Mouse (Mus musculus) MEL (cell line): ENCODE results near the gene Slc35f6. TPM values are rescaled to one million over a fixed set of nuclear protein-coding genes. Genes with fewer than 3 reads are reported as not detected.

Source experiments
- DNase-seq: peaks from one replicate; pipeline ENCODE4 v3.0.0; 2011; ENCODE audit warnings: low read depth, low spot score
- H3K27ac ChIP-seq: 2 replicates; pipeline ENCODE4 v1.5.1; 2012; ENCODE audit warnings: low read depth, mild to moderate bottlenecking, control low read depth, low read length, moderate library complexity; ENCODE audit not compliant: control insufficient read depth
- H3K27me3 ChIP-seq, 2 experiments: fragments of 150-350 bp in 1 of 2; sonication (generic) in 1 of 2; 2 replicates each; pipeline ENCODE4 v1.6.1; 2012; ENCODE audit warnings: low read length in 2 of 2, mild to moderate bottlenecking in 2 of 2, improper control_type of control experiment in 1 of 2, moderate library complexity in 1 of 2; ENCODE audit not compliant: insufficient read depth in 2 of 2, control insufficient read depth in 1 of 2
- H3K36me3 ChIP-seq, 2 experiments: 2 replicates each; pipeline ENCODE4 v1.6.1; 2012 to 2014; ENCODE audit warnings: low read length in 2 of 2, improper control_type of control experiment in 1 of 2, inconsistent platforms in 1 of 2, mild to moderate bottlenecking in 1 of 2; ENCODE audit not compliant: insufficient read depth in 2 of 2, control insufficient read depth in 1 of 2
- H3K4me1 ChIP-seq, 2 experiments: fragments of 150-350 bp in 1 of 2; sonication (generic) in 1 of 2; 2 replicates each; pipeline ENCODE4 v1.6.1; 2012; ENCODE audit warnings: low read length in 2 of 2, improper control_type of control experiment in 1 of 2, mild to moderate bottlenecking in 1 of 2; ENCODE audit not compliant: insufficient read depth in 2 of 2, control insufficient read depth in 1 of 2
- H3K4me3 ChIP-seq, 2 experiments: fragments of 150-350 bp in 1 of 2; sonication (generic) in 1 of 2; 2 replicates each; pipeline ENCODE4 v1.5.1; 2012; ENCODE audit warnings: low read depth in 2 of 2, low read length in 2 of 2, mild to moderate bottlenecking in 2 of 2, moderate library complexity in 2 of 2, control low read depth in 1 of 2, improper control_type of control experiment in 1 of 2; ENCODE audit not compliant: control insufficient read depth in 1 of 2, insufficient read depth in 1 of 2
- H3K79me2 ChIP-seq: 2 replicates; pipeline ENCODE4 v1.6.1; 2012; ENCODE audit warnings: mild to moderate bottlenecking, low read length, moderate library complexity; ENCODE audit not compliant: control insufficient read depth, poor library complexity, insufficient read depth
- H3K9ac ChIP-seq: 2 replicates; pipeline ENCODE4 v1.6.1; 2012; ENCODE audit warnings: low read depth, mild to moderate bottlenecking, control low read depth, low read length, moderate library complexity; ENCODE audit not compliant: control insufficient read depth, poor library complexity, severe bottlenecking
- H3K9me3 ChIP-seq: fragments of 150-350 bp; sonication (generic); replicated peaks from 2 replicates; pipeline ENCODE4 v1.6.1; 2012; ENCODE audit warnings: mild to moderate bottlenecking, low read length, improper control_type of control experiment, moderate library complexity; ENCODE audit not compliant: insufficient read depth
- BHLHE40 ChIP-seq: IDR thresholded peaks from 2 replicates; pipeline ENCODE4 v1.6.1; 2012; ENCODE audit warnings: low read depth, mild to moderate bottlenecking, inconsistent platforms, low read length, improper control_type of control experiment, borderline replicate concordance
- E2F4 ChIP-seq: IDR thresholded peaks from 2 replicates; pipeline ENCODE4 v1.6.1; 2011; ENCODE audit warnings: low read depth, low read length, improper control_type of control experiment, borderline replicate concordance
- ELF1 ChIP-seq: IDR thresholded peaks from 2 replicates; pipeline ENCODE4 v1.6.1; 2014; ENCODE audit warnings: low read depth, mild to moderate bottlenecking, inconsistent platforms, low read length, improper control_type of control experiment, moderate library complexity
- GATA1 ChIP-seq: IDR thresholded peaks from 2 replicates; pipeline ENCODE4 v1.6.1; 2011; ENCODE audit warnings: low read depth, low read length, improper control_type of control experiment
- JUND ChIP-seq: IDR thresholded peaks from 2 replicates; pipeline ENCODE4 v1.6.1; 2011; ENCODE audit warnings: low read depth, mild to moderate bottlenecking, improper control_type of control experiment, low read length
- KAT2A ChIP-seq: conservative IDR thresholded peaks from 2 replicates; pipeline ENCODE4 v1.6.1; 2012; ENCODE audit warnings: low read depth, low read length, improper control_type of control experiment, inconsistent platforms
- MAFK ChIP-seq: IDR thresholded peaks from 2 replicates; pipeline ENCODE4 v1.6.1; 2011; ENCODE audit warnings: low read depth, mild to moderate bottlenecking, low read length, improper control_type of control experiment, borderline replicate concordance
- MAZ ChIP-seq: IDR thresholded peaks from 2 replicates; pipeline ENCODE4 v1.6.1; 2012; ENCODE audit warnings: low read depth, mild to moderate bottlenecking, inconsistent platforms, low read length, improper control_type of control experiment
- MEF2A ChIP-seq: IDR thresholded peaks from 2 replicates; pipeline ENCODE4 v1.6.1; 2014; ENCODE audit warnings: low read depth, mild to moderate bottlenecking, inconsistent platforms, low read length, improper control_type of control experiment; ENCODE audit not compliant: poor library complexity, insufficient replicate concordance, severe bottlenecking; ENCODE audit errors: extremely low read depth
- MXI1 ChIP-seq: IDR thresholded peaks from 2 replicates; pipeline ENCODE4 v1.6.1; 2011; ENCODE audit warnings: mild to moderate bottlenecking, low read depth, low read length, improper control_type of control experiment
- NELFE ChIP-seq: IDR thresholded peaks from 2 replicates; pipeline ENCODE4 v1.6.1; 2011; ENCODE audit warnings: low read depth, low read length, improper control_type of control experiment
- NRF1 ChIP-seq: IDR thresholded peaks from 2 replicates; pipeline ENCODE4 v1.6.1; 2014; ENCODE audit warnings: low read depth, mild to moderate bottlenecking, inconsistent platforms, low read length, improper control_type of control experiment, moderate library complexity; ENCODE audit not compliant: poor library complexity, insufficient read depth, severe bottlenecking
- RCOR1 ChIP-seq: IDR thresholded peaks from 2 replicates; pipeline ENCODE4 v1.6.1; 2012; ENCODE audit warnings: low read depth, mild to moderate bottlenecking, inconsistent platforms, low read length, improper control_type of control experiment
- SMC3 ChIP-seq: IDR thresholded peaks from 2 replicates; pipeline ENCODE4 v1.6.1; 2011; ENCODE audit warnings: low read depth, low read length, improper control_type of control experiment
- TAL1 ChIP-seq: IDR thresholded peaks from 2 replicates; pipeline ENCODE4 v1.6.1; 2012; ENCODE audit warnings: mild to moderate bottlenecking, inconsistent platforms, low read length, moderate library complexity, mixed read lengths
- TCF12 ChIP-seq: IDR thresholded peaks from 2 replicates; pipeline ENCODE4 v1.6.1; 2014; ENCODE audit warnings: low read depth, mild to moderate bottlenecking, inconsistent platforms, low read length, improper control_type of control experiment, moderate library complexity
- UBTF ChIP-seq: IDR thresholded peaks from 2 replicates; pipeline ENCODE4 v1.6.1; 2012; ENCODE audit warnings: low read depth, mild to moderate bottlenecking, inconsistent platforms, low read length, improper control_type of control experiment, moderate library complexity, borderline replicate concordance; ENCODE audit not compliant: insufficient read depth
- ZC3H11A ChIP-seq: IDR thresholded peaks from 2 replicates; pipeline ENCODE4 v1.6.1; 2012; ENCODE audit warnings: low read depth, mild to moderate bottlenecking, inconsistent platforms, low read length, improper control_type of control experiment
- ZKSCAN1 ChIP-seq: IDR thresholded peaks from 2 replicates; pipeline ENCODE4 v1.6.1; 2012; ENCODE audit warnings: low read depth, mild to moderate bottlenecking, inconsistent platforms, low read length, improper control_type of control experiment, moderate library complexity
- polyA plus RNA-seq, 2 experiments: library from polyadenylated mRNA; stranded (reverse) in 1 of 2; unstranded in 1 of 2; fragments of >175 nt in 1 of 2; fragments of >200 nt in 1 of 2; gene quantifications; 2 replicates each; pipeline versions ENCODE4 v1.2.1 to v1.2.4; 2012; ENCODE audit warnings: low replicate concordance in 2 of 2, low read depth in 1 of 2; ENCODE audit not compliant: insufficient read length in 2 of 2, insufficient read depth in 1 of 2, missing spikeins in 1 of 2
- total RNA-seq: library from RNA; depleted of rRNA; stranded (reverse); fragments of 300-350 nt; gene quantifications from 2 replicates; pipeline ENCODE4 v1.2.3, GENCODE M21; 2012

Gene Slc35f6
- total and polyA plus RNA-seq, 3 experiments: 18.0 to 32.4 TPM; not detected in 1

GRCm38 (mm10) chr5:30622177-30622840, 25.4 kb upstream of the Slc35f6 start:
- no peaks in the 10 kb centered on the region for H3K9me3 ChIP-seq
- no peak overlapping the region for H3K27ac ChIP-seq
- H3K4me1 ChIP-seq: peaks cover 0 to 8% of the 10 kb centered on the region in 2 experiments; a peak in 1 of 4 replicates
- TF ChIP-seq NELFE (no peak), TCF12 (no peak), ELF1 (no peak), UBTF (no peak), NRF1 (no peak), GATA1 (no peak), SMC3 (no peak), JUND (no peak)
- TF ChIP-seq, all 39 proteins: peak for 0
- no peak for DNase-seq
- no peak overlapping the region for H3K9ac ChIP-seq
- H3K27me3 ChIP-seq: no peaks in the 10 kb centered on the region; a peak in 2 of 4 replicates
- H3K79me2 ChIP-seq: no peaks in the 10 kb centered on the region
- no peak overlapping the region for H3K4me3 ChIP-seq
- no peaks in the 10 kb centered on the region for H3K36me3 ChIP-seq

DNA sequence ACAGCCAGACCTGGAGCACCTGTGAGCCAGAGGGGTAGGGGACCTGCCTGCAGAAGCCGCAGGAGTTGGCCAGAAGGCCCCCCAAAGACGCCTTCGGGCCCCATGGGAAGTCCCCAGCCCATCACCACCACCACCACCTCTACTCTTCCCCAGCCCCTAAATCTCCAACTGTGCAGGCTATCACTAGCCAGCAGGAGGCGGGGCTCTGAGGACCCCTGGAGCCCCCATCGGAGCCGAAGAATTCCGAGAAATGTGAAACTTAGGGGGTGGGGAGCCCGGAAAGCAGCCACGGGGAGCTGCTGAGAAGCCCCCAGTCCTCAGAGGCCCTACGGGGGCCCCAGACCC, 24.9 kb upstream of the Slc35f6 start:
- Histone ChIP-seq H3K4me1 (peaks cover 0 to 8% of the 10 kb centered on the region in 2 experiments; a peak in 1 of 4 replicates), H3K9me3 (no peaks in the 10 kb centered on the region), H3K9ac (no peak overlapping the region), H3K27ac (no peak overlapping the region), H3K79me2 (no peaks in the 10 kb centered on the region), H3K36me3 (no peaks in the 10 kb centered on the region), H3K4me3 (no peak overlapping the region), H3K27me3 (no peaks in the 10 kb centered on the region; a peak in 2 of 4 replicates)
- TF ChIP-seq RCOR1 (no peak), KAT2A (no peak), TAL1 (no peak), MEF2A (no peak), MXI1 (no peak), E2F4 (no peak), ZC3H11A (no peak), MAFK (no peak), MAZ (no peak), BHLHE40 (no peak), ZKSCAN1 (no peak)
- DNase-seq: no peak
